Mouse (Mus musculus) heart, embryonic 16.5 days (tissue): Measurements from ENCODE around the gene Lrrc29. TPM values are rescaled to one million over a fixed set of nuclear protein-coding genes. Genes with fewer than 3 reads are reported as not detected.

Source experiments
- ATAC-seq: fragments of 200-750 bp; cut with Nextera tagmentation; replicated peaks from 2 replicates; pipeline ENCODE4 v1.8.0; 2017; ENCODE audit warnings: moderate number of reproducible peaks; ENCODE audit not compliant: insufficient read depth, low FRiP score; ENCODE audit errors: extremely low read depth
- H3K27ac ChIP-seq: fragments of 300-500 bp; sonication (generic); 2 replicates; pipeline ENCODE4 v1.5.1; 2014; ENCODE audit warnings: mild to moderate bottlenecking, low read length, control low read depth, moderate library complexity
- H3K27me3 ChIP-seq: fragments of 300-500 bp; sonication (generic); 2 replicates; pipeline ENCODE4 v1.6.1; 2014; ENCODE audit warnings: low read length, mixed read lengths; ENCODE audit not compliant: control insufficient read depth, insufficient read depth
- H3K36me3 ChIP-seq: fragments of 300-500 bp; sonication (generic); 2 replicates; pipeline ENCODE4 v1.6.1; 2014; ENCODE audit not compliant: control insufficient read depth, insufficient read depth
- H3K4me1 ChIP-seq: fragments of 300-500 bp; sonication (generic); 2 replicates; pipeline ENCODE4 v1.6.1; 2014; ENCODE audit warnings: low read length, mixed read lengths; ENCODE audit not compliant: control insufficient read depth, insufficient read depth
- H3K4me2 ChIP-seq: fragments of 300-500 bp; sonication (generic); 2 replicates; pipeline ENCODE4 v1.6.1; 2014; ENCODE audit warnings: low read depth, mild to moderate bottlenecking, control low read depth, low read length
- H3K4me3 ChIP-seq: fragments of 300-500 bp; sonication (generic); 2 replicates; pipeline ENCODE4 v1.5.1; 2014; ENCODE audit warnings: mild to moderate bottlenecking, control low read depth, low read length
- H3K9ac ChIP-seq: fragments of 300-500 bp; sonication (generic); 2 replicates; pipeline ENCODE4 v1.6.1; 2014; ENCODE audit warnings: low read length, control low read depth
- H3K9me3 ChIP-seq: fragments of 300-500 bp; sonication (generic); replicated peaks from 2 replicates; pipeline ENCODE4 v1.6.1; 2016; ENCODE audit warnings: low read length; ENCODE audit not compliant: control insufficient read depth
- WGBS: fragments of 180-500 bp; shearing (Covaris S2); extraction: QIAGEN DNeasy Blood & Tissue Kit; methylation state at CpG from one replicate; pipeline ENCODE4 v1.1.7; 2014; 5-methylcytosine and 5-hydroxymethylcytosine counted together
- polyA plus RNA-seq: library from polyadenylated mRNA; unstranded; fragments of >200 nt; fragmentation: Nextera tagmentation; extraction: Ambion mirVana; gene quantifications from 2 replicates; pipeline ENCODE4 v1.2.1, GENCODE M21; 2015

The Lrrc29 gene
- polyA plus RNA-seq, 1 experiment from 2014 or later: 0.84 TPM

DNA sequence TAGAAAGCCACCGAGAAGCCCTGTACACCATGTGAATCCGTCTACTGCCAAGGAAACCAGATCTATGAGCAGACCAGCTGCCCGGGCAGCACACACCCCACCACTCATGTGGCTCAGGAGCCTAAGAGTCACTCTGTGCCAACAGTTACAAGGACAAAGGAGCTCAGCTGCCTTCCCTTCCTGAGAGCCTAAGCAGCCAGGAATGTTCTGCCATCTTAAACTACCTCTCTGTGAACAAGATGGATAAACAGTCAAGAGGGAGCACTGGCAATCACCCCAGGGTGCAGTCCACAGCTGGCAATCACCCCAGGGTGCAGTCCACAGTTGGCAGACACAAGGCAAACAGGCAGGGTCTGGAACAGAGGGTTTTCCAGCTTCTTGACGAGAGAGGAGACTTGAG lies 8.1 kb downstream of the Lrrc29 start:
- Histone ChIP-seq H3K4me3 (no peak overlapping the region), H3K9ac (no peak overlapping the region), H3K27ac (peak overlapping the region; percentile 61), H3K4me1 (peaks cover 26% of the 10 kb centered on the region), H3K36me3 (peaks cover 7% of the 10 kb centered on the region), H3K4me2 (no peak overlapping the region), H3K9me3 (no peaks in the 10 kb centered on the region), H3K27me3 (no peaks in the 10 kb centered on the region)
- no peak for ATAC-seq
- WGBS: 79% methylated on average over 4 of the region's 4 CpGs

DNA sequence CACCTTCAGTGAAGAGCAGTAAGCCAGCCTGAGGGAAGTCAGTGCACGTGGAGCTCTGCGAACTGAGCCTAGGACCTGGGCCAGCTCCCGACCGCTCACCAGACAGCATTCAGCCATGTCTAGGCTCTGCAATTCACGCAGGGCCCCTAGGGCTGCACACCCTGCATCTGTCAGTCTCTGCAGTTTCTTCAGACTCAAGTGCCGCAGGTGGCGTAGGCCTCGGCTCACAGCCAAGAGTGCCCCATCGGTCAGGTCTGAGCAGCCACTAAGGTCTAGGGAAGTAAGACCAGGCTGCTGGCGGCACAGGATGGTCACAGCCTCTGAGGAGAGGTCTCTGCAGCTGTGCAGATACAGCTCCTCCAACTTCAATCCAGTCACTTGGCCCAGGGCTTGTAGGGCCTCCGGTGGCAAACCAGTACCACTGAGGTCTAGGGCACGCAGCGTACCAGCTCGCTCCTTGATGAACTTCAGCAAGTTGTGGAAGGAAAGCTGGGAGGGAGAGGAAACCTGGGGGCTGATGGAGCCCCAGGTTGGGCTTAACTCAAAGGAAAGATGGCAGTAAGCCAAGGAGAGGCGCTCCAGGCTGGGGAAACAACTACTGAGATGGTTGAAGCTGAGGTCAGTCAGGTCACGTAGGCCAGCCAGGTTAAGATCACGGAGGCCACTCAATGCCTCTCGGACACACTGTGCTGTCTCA lies 10.9 kb downstream of the Lrrc29 start:
- ATAC-seq: no peak
- no peak overlapping the region for H3K27ac ChIP-seq
- H3K36me3 ChIP-seq: peaks cover 6% of the 10 kb centered on the region; the same call in 1 of the 2 replicates
- H3K4me3 ChIP-seq: no peak overlapping the region
- H3K4me2 ChIP-seq: no peak overlapping the region
- H3K9me3 ChIP-seq: no peaks in the 10 kb centered on the region
- 75% methylated on average over 18 of the region's 18 CpGs for WGBS
- H3K27me3 ChIP-seq: no peaks in the 10 kb centered on the region
- no peak overlapping the region for H3K9ac ChIP-seq
- peaks cover 27% of the 10 kb centered on the region for H3K4me1 ChIP-seq

GRCm38 (mm10) chr8:105313622-105314402 lies 12.3 kb downstream of the Lrrc29 start:
- Histone ChIP-seq H3K36me3 (peaks cover 6% of the 10 kb centered on the region), H3K4me3 (no peak overlapping the region), H3K27ac (peak overlapping the region; percentile 32; the same call in 1 of the 2 replicates), H3K27me3 (no peaks in the 10 kb centered on the region), H3K9me3 (no peaks in the 10 kb centered on the region), H3K4me2 (no peak overlapping the region), H3K4me1 (peaks cover 27% of the 10 kb centered on the region), H3K9ac (no peak overlapping the region)
- ATAC-seq: peak; percentile 50
- 56% methylated on average over 9 of the region's 9 CpGs for WGBS

- ATAC-seq: no peak
- Histone ChIP-seq H3K4me2 (no peak overlapping the region), H3K9me3 (no peaks in the 10 kb centered on the region), H3K4me1 (peaks cover 26% of the 10 kb centered on the region), H3K36me3 (peaks cover 9% of the 10 kb centered on the region), H3K9ac (no peak overlapping the region), H3K4me3 (no peak overlapping the region), H3K27me3 (no peaks in the 10 kb centered on the region), H3K27ac (0 out of 2 replicates have a peak overlapping the region, but pooled peaks have one; percentile 32)
- 67% methylated on average over 8 of the region's 8 CpGs for WGBS
Measured at GRCm38 (mm10) chr8:105312891-105313481, 13.1 kb downstream of the Lrrc29 start.

GRCm38 (mm10) chr8:105311718-105312117 lies 14.4 kb downstream of the Lrrc29 start:
- no peak overlapping the region for H3K9ac ChIP-seq
- no peaks in the 10 kb centered on the region for H3K9me3 ChIP-seq
- no peak overlapping the region for H3K4me2 ChIP-seq
- H3K4me3 ChIP-seq: no peak overlapping the region
- no peak overlapping the region for H3K27ac ChIP-seq
- no peaks in the 10 kb centered on the region for H3K27me3 ChIP-seq
- H3K36me3 ChIP-seq: peaks cover 11% of the 10 kb centered on the region
- peaks cover 24% of the 10 kb centered on the region for H3K4me1 ChIP-seq
- 83% methylated on average over 1 of the region's 1 CpGs for WGBS
- ATAC-seq: no peak

DNA sequence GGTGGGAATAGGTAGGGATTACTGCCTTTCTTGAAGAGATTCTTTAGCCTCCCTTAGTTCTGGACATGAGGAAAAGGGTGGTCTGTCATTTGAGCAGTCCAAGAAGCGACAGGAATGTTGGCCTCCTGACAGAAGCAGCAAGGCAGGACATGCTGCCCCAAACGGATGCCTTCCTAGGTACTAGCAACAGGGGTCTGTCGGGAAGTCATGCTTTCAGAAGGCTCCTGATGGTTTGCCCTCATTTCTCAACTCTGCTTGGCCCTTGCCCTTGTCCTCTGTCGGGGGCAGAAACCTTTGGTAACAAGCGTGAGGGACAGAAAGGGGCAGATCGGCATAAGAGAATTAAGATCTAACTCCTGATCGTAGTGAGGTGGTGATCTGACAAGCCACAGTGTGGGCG lies 16.0 kb downstream of the Lrrc29 start:
- no peak overlapping the region for H3K4me2 ChIP-seq
- H3K4me3 ChIP-seq: no peak overlapping the region
- no peaks in the 10 kb centered on the region for H3K9me3 ChIP-seq
- H3K4me1 ChIP-seq: peaks cover 34% of the 10 kb centered on the region
- ATAC-seq: no peak
- WGBS: 80% methylated on average over 8 of the region's 8 CpGs
- no peaks in the 10 kb centered on the region for H3K27me3 ChIP-seq
- no peak overlapping the region for H3K27ac ChIP-seq
- H3K36me3 ChIP-seq: peaks cover 11% of the 10 kb centered on the region
- no peak overlapping the region for H3K9ac ChIP-seq

DNA sequence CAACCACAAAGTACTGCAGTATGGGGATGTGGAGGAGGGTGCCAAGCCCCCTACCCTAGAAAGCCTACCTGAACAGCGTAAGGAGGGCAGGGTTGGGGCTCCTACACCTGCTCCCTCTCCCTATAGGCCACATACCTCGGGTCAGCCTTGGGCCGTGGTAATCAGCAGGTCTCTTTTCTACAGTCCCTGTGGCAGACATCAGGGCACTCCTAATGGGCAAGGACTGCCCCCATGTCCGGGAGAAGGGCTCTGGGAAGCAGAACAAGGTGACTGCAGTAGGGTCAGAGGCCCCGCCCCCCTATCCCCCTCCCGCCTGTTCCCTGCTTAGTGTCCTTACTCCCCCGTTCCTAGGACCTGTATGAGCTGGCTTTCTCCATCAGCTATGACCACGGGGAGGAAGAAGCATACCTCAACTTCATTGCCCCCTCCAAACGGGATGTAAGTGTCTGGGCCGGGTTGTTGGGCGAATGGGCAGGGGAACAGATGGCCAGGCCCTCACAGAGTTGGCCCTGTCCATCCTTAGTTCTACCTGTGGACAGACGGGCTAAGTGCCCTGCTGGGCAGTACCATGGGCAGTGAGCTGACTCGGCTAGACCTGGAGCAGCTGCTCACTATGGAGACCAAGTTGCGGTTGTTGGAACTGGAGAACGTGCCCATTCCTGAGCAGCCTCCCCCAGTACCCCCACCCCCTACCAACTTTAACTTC lies 16.8 kb downstream of the Lrrc29 start:
- Histone ChIP-seq H3K4me3 (no peak overlapping the region), H3K4me2 (no peak overlapping the region), H3K27me3 (no peaks in the 10 kb centered on the region), H3K27ac (no peak overlapping the region), H3K9me3 (no peaks in the 10 kb centered on the region), H3K36me3 (peaks cover 10% of the 10 kb centered on the region), H3K4me1 (peaks cover 38% of the 10 kb centered on the region), H3K9ac (no peak overlapping the region)
- ATAC-seq: no peak
- 79% methylated on average over 15 of the region's 15 CpGs for WGBS

DNA sequence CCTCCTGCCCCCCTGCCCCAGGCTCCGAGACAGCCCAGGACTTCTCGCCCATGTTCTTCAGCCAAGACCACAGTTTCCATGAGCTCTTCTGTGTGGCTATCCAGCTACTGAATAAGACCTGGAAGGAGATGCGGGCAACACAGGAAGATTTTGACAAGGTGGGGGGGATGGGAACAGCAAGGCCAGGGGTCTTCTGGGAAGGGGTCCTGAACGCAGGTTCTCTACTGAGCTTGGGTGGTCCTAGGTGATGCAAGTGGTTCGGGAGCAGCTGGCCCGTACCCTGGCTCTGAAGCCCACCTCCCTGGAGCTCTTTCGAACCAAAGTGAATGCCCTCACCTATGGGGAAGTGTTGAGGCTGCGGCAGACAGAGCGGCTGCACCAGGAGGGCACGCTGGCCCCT lies 17.6 kb downstream of the Lrrc29 start:
- no peak overlapping the region for H3K4me3 ChIP-seq
- H3K36me3 ChIP-seq: peaks cover 13% of the 10 kb centered on the region
- WGBS: 94% methylated on average over 10 of the region's 10 CpGs
- no peak overlapping the region for H3K4me2 ChIP-seq
- H3K27me3 ChIP-seq: no peaks in the 10 kb centered on the region
- H3K9ac ChIP-seq: no peak overlapping the region
- no peaks in the 10 kb centered on the region for H3K9me3 ChIP-seq
- no peak overlapping the region for H3K27ac ChIP-seq
- no peak for ATAC-seq
- peaks cover 37% of the 10 kb centered on the region for H3K4me1 ChIP-seq
